Mouse (Mus musculus) monocyte, adult 5-6 weeks (primary cell): Measurements from ENCODE around the gene Lrp10. TPM values are rescaled to one million over a fixed set of nuclear protein-coding genes. Genes with fewer than 3 reads are reported as not detected.

Source experiments
- ATAC-seq: fragments of 153-309, 156-312 bp; replicated peaks from 2 replicates; pipeline ENCODE4 v1.8.0; 2017; ENCODE audit warnings: mild to moderate bottlenecking; ENCODE audit not compliant: low TSS enrichment, insufficient number of reproducible peaks, severe bottlenecking, poor library complexity, low FRiP score
- total RNA-seq: library from RNA; stranded (forward); fragments of 200-1000, 200-491, 200-594 nt; gene quantifications from 3 replicates; pipeline ENCODE4 v1.2.3, GENCODE M21; 2017

The Lrp10 gene
- 49.1 to 94.7 TPM (median 53.7 TPM) in 3 replicates for total RNA-seq

DNA sequence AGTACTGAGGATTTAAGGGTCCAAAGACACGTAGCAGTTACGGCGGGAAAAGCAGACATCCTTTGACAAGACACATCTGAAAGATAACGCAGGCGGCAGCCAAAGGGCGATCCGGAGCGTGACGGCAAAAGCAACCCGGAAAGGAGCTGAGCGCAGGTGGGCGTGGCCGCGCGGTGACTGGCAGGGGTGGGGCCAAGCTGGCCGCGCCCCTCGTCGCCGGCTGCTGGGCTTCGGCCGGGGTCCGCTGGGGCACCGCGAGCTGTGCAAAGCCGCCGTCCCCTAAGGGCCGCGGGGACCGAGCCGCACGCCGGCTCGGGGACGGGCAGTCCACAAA lies at the start of gene Lrp10:
Gene Lrp10 (plus strand): TSS at position 179 of the 334 bp plus-strand sequence.
- peak; percentile 70 for ATAC-seq

DNA sequence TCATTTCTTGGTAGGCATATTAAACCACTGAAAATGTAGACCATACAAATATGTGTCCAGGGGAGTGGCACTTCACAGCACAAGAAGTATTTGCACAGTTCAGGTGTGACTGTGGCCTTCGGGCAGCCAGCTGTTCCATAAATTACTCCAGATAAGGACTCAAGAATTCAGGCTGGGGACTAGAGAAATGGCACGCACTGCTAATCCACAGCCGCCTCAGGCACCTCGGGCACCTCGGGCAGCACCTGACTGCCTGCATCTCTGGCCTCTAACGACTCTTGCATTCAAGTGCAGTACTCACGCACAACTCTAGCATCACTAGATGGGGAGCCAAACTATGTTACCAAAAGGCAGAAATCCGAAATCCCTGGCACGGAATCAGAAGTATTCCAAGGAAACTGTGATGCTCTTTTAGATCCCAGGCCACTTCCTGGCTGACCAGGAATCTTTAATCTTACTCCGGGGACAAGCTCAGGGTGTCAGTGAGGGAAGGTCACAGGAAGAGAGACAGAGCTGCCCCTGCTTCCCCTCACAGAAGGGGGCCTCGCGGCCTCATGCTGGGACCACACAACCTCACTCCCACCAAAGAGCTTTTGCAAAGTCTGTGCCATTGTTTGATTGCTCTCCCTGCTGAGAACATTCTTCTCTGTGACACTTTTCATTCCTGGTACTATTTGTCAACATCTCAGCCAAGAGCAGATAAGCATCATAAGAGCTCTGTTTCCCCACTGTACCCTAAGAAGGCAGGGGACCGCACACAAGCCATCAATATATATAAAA lies 48.5 kb upstream of the Lrp10 start:
- ATAC-seq, result no peak

DNA sequence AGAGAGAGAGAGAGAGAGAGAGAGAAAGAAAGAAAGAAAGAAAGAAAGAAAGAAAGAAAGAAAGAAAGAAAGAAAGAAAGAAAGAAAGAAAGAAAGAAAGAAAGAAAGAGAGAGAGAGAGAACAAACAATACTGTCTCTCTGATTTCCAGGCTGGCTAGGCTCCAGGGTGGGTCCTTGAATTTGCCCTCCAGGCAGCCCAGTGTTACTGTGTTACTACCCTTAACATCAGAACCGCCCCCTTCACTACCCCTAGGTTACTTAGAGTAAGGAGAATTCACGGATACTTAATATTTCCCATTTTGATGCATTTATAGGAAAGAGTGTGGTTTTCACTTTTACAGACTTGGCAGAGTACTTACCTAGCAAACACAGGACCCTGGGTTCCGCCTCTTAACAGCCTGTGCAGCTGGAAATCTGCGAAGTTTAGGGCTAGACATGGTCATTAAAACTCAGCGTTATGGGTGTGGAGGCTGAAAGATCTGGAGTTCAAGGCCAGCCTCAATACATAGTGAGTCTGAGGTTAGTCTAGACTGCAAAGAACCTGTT lies 47.6 kb upstream of the Lrp10 start:
- no peak for ATAC-seq

DNA sequence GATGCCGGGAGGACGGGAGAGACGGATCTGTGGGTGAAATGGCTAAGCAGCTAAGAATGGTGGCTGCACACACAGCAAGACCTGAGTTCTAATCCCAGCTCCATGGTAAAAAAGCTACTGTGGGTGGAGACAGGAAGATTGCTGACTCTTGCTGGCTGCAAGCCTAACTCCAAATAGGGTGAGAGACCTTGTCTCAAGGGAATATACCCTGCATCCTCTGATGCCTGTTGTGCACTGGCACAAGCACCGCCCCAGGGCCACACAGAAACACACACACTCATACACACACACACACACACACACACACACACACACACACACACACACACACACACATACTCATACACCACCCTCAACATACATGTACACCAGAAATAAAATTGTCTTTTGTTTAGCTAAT lies 47.1 kb upstream of the Lrp10 start:
- ATAC-seq, result no peak

DNA sequence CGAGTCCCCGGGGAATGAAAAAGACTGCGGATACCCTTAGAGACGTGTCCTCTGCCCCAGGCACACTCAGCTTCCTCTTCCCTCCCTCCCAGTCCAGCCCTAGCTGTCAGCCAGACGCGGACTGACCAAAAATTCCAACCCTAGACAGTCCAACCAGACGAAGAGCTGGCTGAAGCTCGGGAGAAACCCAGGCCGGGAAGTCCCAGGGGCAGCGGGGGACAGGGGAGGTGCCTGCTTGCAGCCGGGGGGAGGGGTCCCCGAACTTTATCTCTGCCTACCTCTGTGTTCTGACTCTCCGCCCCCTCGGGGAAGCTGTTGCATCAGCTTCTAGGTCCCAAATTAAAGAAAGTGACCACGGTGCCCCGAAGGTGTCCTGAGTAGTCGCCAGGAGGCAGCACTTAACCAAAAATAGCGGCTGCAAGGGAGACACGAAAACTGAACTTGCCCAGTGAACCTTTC lies 46.3 kb upstream of the Lrp10 start, which contains the start of gene Slc7a7:
Gene Slc7a7 (minus strand): TSS at position 158 of the 459 bp plus-strand sequence.
- no peak for ATAC-seq

DNA sequence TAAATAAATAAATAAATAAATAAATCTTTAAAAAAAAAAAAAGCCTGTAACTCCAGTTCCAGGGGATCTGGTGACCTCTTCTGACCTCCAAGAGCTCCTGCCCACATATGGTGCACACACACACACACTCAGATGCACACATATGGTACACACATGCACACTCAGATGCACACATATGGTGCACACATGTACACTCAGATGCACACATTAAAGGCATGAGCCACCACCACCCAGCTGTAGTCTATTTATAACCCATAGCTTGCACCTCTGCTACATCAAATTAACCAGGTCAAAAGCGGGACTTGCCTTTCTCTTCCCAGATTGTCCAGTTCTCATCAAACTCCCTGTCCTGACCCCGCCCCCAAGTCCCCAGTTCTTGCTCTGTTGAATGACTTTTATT lies 42.9 kb upstream of the Lrp10 start:
- no peak for ATAC-seq

DNA sequence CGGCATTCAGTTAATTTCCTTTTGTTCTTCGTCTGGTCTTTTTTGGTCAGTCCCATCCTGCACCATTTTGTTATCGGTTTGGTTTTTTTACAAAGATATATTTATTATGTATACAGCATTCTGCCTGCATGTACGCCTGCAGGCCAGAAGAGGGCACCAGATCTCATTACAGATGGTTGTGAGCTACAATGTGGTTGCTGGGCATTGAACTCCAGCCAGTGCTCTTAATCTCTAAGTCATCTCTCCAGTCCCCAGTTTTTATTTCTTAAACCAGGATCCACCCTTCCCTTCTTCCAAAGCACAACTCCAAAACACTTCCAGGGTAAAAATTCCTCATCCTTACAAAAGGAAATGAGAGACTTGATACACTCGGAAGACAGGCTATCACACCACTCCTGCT lies 40.5 kb upstream of the Lrp10 start:
- no peak for ATAC-seq

DNA sequence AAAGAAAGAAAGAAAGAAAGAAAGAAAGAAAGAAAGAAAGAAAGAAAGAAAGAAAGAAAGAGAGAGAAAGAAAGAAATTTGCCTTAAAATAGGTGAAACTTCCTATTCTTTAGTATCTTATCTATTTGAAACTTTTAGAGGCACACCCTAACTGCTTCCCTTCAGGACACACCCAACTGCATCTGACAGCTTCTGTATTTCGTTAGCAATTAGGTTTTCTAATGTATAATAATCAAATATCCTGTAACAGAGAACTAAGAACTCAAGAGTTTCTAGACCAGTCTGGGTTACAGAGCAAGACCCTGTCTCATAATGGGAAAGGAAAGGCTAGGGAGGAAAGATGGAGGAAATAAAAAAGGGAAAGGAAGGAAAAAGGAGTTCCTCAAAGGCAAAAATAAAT lies 39.3 kb upstream of the Lrp10 start:
- no peak for ATAC-seq

DNA sequence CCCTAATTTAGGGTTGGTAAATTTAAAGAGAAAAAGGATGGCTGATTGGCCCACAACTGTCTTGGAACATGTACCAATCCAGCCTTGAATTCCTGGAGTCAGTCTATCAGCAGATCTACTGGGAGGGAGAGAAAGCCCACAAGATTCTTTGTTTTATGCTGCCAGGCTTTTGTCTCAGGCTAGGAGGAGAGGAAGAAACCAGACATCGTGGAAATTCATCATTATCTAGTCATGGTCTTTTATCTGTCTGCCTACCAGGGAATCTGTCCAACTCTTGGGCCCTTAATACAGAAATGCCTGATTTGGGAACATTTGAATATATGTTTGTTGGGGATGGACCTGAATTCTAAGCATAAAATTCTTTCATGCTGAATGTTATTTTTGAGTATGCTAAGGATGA lies 38.4 kb upstream of the Lrp10 start:
- no peak for ATAC-seq

DNA sequence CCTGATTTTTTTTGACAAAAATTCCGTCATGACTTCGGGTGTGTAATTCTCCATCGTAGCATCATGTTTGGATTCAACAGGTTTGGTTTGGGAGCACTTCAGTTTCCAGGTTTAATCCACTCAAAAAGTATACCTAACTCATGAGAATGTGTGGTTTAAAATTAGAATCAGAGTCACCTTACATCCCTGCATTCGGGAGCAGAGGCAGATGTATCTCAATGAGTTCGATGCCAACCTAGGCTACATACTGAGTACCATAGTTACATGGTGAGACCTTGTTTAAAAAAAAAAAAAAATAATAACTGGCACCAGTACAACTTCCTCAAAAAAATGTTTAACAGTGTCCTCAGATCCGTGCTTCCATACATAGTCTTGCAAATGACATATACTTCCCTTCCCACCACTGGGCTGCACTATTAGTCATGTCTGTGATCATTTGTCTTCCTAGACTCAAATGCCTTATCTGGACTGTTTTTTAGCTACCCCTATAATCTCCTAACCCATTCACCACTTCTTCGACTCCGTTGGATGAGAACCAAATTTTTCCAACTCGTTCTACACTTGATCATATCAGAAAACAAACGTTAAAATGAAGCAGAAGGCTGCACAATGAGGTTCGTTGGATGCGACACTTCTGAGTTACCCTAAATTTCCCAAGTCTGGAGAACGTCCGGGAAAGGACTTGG lies 37.8 kb upstream of the Lrp10 start:
- ATAC-seq, result 0 out of 2 replicates have a peak, but pooled peaks have one; percentile 34

DNA sequence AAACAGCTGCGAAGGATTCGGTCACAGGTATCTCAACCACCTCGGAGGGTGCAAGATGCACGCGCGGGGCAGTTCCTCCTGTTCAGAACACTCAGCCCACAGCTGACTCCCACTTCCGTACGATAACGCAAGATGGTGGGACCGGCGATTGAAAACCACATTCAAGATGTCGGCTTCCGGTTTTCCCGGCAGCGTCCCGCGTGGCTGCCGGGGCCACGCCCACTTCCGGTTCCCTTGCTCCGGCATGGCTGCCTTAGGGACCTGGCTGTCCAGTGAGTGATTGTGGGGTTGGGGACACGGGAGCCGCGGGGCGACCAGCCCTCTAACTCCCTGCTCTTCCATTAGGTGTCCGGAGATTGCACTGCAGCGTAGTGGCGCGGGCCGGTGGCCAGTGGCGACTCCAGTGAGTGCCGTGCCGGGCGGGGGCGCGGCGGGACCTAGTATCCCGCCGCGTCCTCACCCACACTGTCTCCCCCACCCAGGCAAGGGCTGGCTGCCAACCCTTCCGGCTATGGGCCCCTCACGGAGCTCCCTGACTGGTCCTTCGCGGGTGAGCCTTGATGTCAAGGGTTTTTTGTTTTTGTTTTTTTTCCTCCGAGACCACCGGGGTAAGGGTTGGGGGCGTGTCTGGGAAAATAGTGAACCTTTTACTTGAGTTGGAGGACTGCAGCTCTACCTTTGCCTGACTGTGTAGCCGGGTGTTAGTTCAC lies 37.1 kb upstream of the Lrp10 start, which contains the start of gene Mrpl52:
Gene Mrpl52 (plus strand): TSS at position 221 of the 710 bp plus-strand sequence.
- peak; percentile 80 for ATAC-seq

DNA sequence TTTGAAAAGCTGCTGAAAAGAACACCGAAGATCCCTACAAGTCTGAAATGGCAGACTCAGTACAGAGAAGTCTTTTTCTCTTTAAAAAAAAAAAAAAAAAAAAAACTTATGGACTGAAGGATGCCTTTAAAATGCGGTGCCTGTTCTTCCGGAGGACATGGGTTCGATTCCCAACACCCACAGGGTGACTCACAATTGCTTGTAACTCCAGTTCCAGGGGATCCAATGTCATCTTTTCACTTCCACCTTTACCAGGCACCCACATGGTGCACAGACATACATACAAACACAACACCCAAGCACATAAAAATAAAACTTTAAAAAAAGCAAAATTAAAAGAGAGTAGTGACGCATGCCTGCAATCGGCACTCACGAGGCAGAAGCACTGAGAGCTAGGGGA lies 36.2 kb upstream of the Lrp10 start:
- ATAC-seq, result no peak

DNA sequence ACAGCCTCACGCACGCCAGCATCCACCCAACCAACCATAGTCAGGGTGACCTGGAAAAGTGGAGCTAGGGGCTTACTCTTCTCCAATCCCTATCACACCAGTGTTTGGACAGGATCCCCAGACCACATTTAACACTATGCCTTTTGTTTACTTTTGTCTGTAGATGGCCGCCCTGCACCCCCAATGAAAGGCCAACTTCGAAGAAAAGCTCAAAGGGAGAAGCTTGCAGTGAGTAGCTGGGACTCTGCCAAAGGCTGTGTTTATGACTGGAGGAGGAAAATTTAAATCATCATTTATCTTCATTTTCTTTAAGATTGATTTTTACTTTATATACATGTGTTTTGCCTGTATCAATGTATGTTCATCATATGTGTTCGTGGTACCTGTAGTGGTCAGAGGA lies 35.5 kb upstream of the Lrp10 start:
- ATAC-seq, result no peak

DNA sequence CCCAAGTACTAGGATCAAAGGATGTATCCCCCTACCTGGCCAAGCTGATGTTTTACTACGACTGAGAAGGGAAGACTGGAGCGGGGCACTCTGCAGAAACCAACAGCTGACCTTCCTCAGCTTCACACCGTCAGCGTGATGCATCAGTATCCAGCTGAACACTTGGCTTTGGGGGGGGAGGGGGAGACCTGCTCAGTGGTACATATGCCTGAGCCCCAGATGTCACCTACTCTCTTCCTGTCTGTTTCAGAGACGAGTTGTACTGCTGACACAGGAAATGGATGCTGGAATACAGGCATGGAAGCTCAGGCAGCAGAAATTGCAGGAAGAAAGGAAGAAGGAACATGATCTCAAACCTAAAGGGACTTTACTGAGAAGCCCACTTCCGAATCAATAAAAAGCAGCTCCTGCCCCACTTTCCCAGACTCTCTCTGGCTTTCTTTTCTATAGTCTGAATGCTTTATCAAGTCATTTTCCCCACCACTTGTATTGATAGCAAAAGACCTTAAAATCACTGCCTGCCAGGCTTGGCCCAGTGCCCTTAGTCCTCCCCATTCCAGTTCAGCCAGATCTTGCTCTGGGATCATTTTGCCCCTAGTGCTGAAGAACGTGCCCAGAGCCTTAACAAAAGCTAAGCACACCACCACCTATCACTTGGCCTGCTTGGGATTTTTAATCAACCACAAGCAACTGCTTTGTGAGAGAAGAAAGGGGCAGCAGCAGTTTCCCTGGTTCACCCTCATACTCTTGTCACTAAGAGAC lies 34.4 kb upstream of the Lrp10 start:
- ATAC-seq, result no peak

DNA sequence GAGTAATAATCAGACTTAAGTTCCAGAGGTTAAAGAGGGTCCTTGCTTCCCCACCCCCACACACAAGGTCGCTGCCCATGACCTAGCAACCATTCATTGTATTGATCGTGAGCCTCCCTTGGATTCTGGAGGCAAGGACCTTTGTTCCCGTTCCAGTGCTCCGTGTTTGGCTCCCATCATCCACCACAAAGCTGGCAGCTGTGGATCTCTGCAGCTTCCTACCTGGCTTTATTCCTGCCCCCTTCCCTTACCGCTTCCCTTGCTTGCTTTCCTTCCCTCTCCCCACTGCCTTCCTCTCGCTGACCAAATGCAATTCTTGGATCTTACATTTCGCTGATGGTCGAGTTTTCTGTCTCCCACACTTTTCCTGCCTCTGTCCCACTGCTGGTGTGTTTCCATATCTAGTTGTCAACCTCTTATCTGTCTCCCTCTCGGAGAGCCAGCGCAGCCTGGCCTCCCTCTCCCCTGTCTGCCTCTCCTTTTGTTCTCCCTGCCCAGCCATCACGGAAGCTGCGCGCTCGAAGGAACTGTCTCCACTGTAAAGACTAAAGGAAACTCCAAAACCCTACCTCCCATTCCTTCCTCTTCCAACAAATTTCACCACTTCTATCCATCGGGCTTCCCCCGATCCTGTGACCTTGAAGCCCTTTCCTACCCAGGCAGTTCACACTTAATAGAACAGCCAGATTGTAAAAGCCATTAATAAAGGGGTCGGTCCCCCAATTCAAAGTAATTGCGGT lies 33.4 kb upstream of the Lrp10 start:
- no peak for ATAC-seq

DNA sequence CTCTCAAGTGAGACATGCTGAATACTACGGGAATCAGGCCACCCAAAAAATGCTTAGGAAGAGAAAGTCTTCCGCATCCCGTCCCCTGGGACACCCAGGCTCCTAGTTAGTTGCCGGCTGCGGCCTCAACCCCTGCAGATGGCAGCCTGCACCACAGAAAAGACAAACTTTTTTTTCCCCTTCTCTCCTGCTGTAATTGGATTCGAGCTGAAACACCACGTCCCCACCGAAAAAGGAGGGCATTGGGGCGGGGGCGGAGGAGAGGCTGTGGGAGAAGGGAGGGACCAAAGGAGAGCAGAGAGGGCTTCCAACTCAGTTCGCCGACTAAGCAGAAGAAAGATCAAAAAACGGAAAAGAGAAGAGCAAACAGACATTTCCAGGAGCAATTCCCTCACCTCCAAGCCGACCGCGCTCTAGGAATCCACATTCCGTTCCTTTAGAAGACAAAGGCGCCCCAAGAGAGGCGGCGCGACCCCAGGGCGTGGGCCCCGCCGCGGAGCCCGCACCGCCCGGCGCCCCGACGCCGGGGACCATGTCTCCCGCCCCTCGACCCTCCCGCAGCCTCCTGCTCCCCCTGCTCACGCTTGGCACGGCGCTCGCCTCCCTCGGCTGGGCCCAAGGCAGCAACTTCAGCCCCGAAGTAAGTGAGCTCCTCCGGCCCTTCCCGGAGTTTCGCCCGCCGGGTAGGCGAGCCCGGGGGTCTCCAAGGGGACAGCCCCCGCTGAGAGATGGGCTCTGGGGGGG lies 32.4 kb upstream of the Lrp10 start, which contains the start of gene Mmp14:
Gene Mmp14 (plus strand): TSS at position 279 of the 744 bp plus-strand sequence.
- no peak for ATAC-seq
